Mouse (Mus musculus) stomach, postnatal 0 days (tissue): Measurements from ENCODE around the gene Nedd9.

Experiments
- CTCF ChIP-seq: IDR thresholded peaks from 2 replicates; pipeline ENCODE4 v1.5.1; 2016; ENCODE audit warnings: antibody characterized with exemption, low read depth, mild to moderate bottlenecking, moderate library complexity
- EP300 ChIP-seq: optimal IDR thresholded peaks from 2 replicates; pipeline ENCODE3; 2016; ENCODE audit warnings: antibody characterized with exemption

DNA sequence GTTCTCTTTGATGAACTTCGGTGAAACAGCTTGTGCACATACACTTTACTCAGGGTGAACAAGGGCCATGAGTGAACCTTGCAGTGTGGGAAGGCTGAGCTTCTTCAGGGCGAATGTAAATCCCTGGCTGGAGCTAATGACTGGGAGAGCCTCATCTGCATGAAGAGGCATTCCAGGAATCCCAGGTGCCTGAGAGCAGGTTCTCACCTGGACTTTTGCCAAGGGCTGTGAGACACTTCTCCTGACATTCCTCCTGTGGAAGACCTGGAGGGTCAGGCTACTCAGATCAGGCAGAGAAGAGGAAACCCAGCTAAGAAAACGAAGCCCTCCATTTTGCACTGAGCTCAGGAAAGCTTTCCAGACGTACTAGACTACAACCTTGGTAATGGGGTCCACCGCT, 206.5 kb downstream of the Nedd9 start:
- TF ChIP-seq EP300 (no peak), CTCF (no peak)
